Mouse (Mus musculus) left cerebral cortex, adult 9 months (tissue): ENCODE results near the gene Cldn34b1.
"Not testable (repeated sequence)": the region's sequence is repeated elsewhere in the genome, so short reads cannot be mapped to it uniquely, and the experiment has no call there.

Experiments used
- DNase-seq, 2 experiments: peaks; one replicate each; pipeline ENCODE4 v3.0.0; 2022; ENCODE audit warnings: low spot score in 2 of 2

Gene Cldn34b1

DNA sequence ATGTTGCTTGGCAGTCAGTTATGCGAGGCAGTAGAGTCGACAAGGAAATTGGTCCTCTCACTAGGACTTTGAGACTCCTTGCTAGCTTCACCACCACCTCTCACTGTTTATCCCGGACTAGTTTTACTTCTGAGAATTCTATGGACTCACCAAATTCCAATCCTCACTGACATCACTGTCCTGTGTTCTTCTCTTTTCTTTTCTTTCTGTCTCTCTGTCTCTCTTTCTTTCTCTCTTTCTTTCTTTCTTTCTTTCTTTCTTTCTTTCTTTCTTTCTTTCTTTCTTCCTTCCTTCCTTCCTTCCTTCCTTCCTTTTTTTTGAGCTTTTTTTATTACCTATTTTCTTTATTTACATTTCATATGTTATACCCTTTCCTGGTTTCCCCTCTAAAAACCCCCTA, at the start of gene Cldn34b1:
Gene Cldn34b1 (minus strand): TSS at position 101 of the 400 bp plus-strand sequence.
- DNase-seq, result not testable (repeated sequence)

DNA sequence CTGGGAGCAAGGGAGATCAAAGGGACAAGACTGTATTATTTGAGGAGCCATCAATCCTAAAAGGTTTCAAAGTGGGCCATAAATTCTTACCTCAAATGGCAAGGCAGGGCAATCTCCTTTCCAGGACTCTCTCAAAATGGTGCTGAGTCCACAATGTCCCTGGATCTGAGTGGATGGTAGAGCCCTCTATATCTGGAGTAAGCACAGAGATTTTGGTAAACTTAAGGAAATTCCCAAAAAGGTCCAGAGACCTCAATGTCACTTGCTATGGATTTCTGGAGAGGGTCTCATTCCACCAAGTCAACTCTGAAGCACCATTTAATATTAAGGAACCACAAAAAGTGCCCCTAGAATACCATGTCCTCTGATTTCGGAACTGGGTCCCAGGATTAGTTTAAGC, 45.8 kb upstream of the Cldn34b1 start, which contains the start of gene Magea6:
Gene Magea6 (minus strand): TSS at position 101 of the 400 bp plus-strand sequence.
- not testable (repeated sequence) for DNase-seq
